Mouse (Mus musculus) forebrain, embryonic 16.5 days (tissue): ENCODE data around the gene Nup153. TPM values are rescaled to one million over a fixed set of nuclear protein-coding genes. Genes with fewer than 3 reads are reported as not detected.
A peak's percentile ranks its signal among the peaks of the same experiment; 100 is the strongest.

Experiments
- ATAC-seq: fragments of 200-750 bp; cut with Nextera tagmentation; 2 replicates; pipeline ENCODE4 v1.8.0; 2017; ENCODE audit warnings: mild to moderate bottlenecking, moderate library complexity
- H3K27ac ChIP-seq: fragments of 300-500 bp; sonication (generic); 2 replicates; pipeline ENCODE4 v1.5.1; 2014; ENCODE audit warnings: low read length, control low read depth
- H3K27me3 ChIP-seq: fragments of 300-500 bp; sonication (generic); replicated peaks from 2 replicates; pipeline ENCODE4 v1.6.1; 2014; ENCODE audit warnings: low read length; ENCODE audit not compliant: control insufficient read depth, insufficient read depth
- H3K36me3 ChIP-seq: fragments of 300-500 bp; sonication (generic); 2 replicates; pipeline ENCODE4 v1.6.1; 2014; ENCODE audit not compliant: control insufficient read depth, insufficient read depth
- H3K4me1 ChIP-seq: fragments of 300-500 bp; sonication (generic); replicated peaks from 2 replicates; pipeline ENCODE4 v1.6.1; 2014; ENCODE audit warnings: low read length; ENCODE audit not compliant: control insufficient read depth, insufficient read depth
- H3K4me2 ChIP-seq: fragments of 300-500 bp; sonication (generic); 2 replicates; pipeline ENCODE4 v1.6.1; 2014; ENCODE audit warnings: mild to moderate bottlenecking, low read length, control low read depth
- H3K4me3 ChIP-seq: fragments of 300-500 bp; sonication (generic); replicated peaks from 2 replicates; pipeline ENCODE4 v1.5.1; 2014; ENCODE audit warnings: mild to moderate bottlenecking, low read length, control low read depth
- H3K9ac ChIP-seq: fragments of 300-500 bp; sonication (generic); replicated peaks from 2 replicates; pipeline ENCODE4 v1.6.1; 2014; ENCODE audit warnings: low read depth, low read length, control low read depth
- H3K9me3 ChIP-seq: fragments of 300-500 bp; sonication (generic); 2 replicates; pipeline ENCODE4 v1.6.1; 2016; ENCODE audit warnings: low read length; ENCODE audit not compliant: control insufficient read depth
- WGBS: fragments of 180-500 bp; shearing (Covaris S2); extraction: QIAGEN DNeasy Blood & Tissue Kit; methylation state at CpG from one replicate; pipeline ENCODE4 v1.1.7; 2014; 5-methylcytosine and 5-hydroxymethylcytosine counted together
- polyA plus RNA-seq: library from polyadenylated mRNA; unstranded; fragments of >200 nt; fragmentation: Nextera tagmentation; extraction: Ambion mirVana; gene quantifications from 2 replicates; pipeline ENCODE4 v1.2.1, GENCODE M21; 2015

Gene Nup153
- polyA plus RNA-seq, 1 experiment from 2014 or later = 21.7 TPM

DNA sequence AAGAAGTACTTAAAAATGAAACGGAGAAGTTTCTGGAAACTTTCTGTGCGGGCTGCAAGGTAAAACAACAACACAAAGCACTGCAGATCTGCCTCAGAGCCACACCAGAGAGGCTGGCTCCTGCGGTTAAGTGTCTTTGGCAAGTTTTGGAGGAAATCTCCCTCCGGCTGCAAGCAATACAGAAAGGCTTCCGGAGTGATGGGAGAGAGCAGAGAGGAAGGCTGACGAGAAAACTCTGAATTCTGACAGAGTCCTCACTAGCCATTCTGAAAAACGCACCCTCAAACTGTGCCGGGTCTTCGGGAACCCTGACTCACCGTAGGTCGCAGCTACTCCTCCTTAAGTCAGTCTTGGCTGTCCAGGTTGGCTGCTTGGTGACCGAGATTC is 8.7 kb upstream of the Nup153 start:
- Histone ChIP-seq H3K9ac (peak overlapping the region; percentile 7; the same call in 1 of the 2 replicates), H3K36me3 (no peaks in the 10 kb centered on the region), H3K27me3 (no peaks in the 10 kb centered on the region), H3K4me3 (peak overlapping the region; percentile 36), H3K27ac (no peak overlapping the region), H3K4me1 (peaks cover 13% of the 10 kb centered on the region), H3K4me2 (peak overlapping the region; percentile 54), H3K9me3 (no peaks in the 10 kb centered on the region)
- ATAC-seq = no peak
- WGBS = 1% methylated on average over 12 of the region's 12 CpGs

DNA sequence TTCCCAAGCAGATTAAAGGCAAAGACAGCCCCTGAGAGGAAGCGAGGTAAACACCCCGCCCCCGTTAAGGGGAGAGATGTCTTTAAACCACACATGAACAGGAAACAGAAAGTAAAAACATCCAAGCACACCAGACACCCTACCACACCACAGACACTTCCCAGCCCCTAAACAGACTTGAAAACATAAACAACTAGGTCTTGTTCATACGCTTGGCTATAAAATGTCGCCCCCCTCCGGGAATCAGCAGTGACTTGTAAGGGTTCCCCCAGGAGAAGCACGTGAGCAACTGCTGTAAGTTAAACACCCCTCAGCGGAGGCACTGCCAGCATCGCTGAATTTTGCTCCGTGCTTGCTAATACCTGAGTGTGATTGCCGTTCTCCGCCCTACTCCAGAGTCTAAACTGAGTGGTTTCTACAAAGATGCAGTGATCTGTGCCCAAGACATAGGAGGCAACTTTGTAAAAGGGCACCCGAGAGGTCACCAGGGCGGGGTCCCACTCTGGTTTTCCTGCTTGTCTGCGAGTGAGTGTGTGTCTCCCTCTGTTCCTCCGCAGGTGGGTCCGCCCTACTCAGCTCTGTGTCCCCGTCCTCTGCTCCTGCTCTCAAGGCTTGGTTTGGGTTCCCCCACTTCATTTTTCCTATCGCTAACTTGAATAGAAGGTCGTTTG is 8.2 kb upstream of the Nup153 start:
- 1% methylated on average over 20 of the region's 20 CpGs for WGBS
- Histone ChIP-seq H3K27me3 (no peaks in the 10 kb centered on the region), H3K27ac (no peak overlapping the region), H3K9ac (peak overlapping the region; percentile 38), H3K4me1 (peaks cover 13% of the 10 kb centered on the region), H3K9me3 (no peaks in the 10 kb centered on the region), H3K36me3 (no peaks in the 10 kb centered on the region), H3K4me2 (peak overlapping the region; percentile 54), H3K4me3 (peak overlapping the region; percentile 36)
- peak; percentile 43; the same call in 1 of the 2 replicates for ATAC-seq

DNA sequence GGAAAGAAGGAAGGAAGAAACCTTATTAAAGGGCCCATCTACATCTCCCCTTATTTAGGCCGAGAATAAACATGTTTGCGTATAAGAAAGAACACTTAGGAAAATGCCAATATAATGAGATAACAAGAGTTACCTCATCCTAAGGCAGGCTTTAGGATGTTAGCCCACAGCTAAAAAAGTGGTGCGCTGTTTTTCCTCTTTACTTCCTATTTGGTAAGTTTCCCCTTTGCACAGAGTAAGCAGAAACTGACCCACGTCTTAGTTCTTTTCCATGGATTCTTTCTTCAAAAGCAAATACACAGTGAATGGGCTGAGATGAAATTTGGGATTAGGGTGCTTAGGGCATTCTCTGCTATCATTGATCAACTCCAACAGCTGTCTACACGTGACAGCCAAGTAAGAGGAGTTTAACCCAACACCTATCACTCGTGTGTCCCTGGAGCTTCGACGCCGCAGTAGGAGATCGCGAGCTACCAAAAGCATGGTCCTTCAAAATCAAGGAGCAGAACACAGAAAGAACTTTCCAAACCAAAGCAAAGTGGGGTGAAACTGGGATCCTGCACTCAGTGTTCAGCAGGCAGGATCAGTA is 7.6 kb upstream of the Nup153 start:
- H3K9me3 ChIP-seq = no peaks in the 10 kb centered on the region
- H3K9ac ChIP-seq = no peak overlapping the region; the same call in 1 of the 2 replicates
- 44% methylated on average over 11 of the region's 11 CpGs for WGBS
- peak overlapping the region; percentile 36 for H3K4me3 ChIP-seq
- H3K27ac ChIP-seq = no peak overlapping the region
- ATAC-seq = no peak
- peaks cover 13% of the 10 kb centered on the region for H3K4me1 ChIP-seq
- no peaks in the 10 kb centered on the region for H3K36me3 ChIP-seq
- H3K4me2 ChIP-seq = peak overlapping the region; percentile 54
- no peaks in the 10 kb centered on the region for H3K27me3 ChIP-seq

DNA sequence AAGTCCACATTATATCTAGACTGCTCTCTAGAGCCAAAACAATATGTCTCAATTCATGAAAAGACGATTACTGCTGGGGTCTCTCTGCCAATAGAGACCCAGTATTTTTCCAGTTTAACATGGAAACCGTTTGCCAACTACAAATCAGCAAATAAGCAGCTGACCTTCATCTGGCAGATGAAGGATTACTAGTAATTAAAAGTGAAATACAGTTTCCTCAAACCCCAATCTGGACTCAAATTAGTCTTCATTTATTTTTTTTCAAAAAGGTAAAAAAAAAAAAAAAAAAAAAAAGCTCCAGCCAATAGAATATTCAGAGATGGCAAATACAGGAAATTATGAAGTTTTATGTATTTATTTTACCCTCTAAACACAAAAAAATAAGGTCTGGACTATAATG is 2.3 kb upstream of the Nup153 start:
- no peak overlapping the region for H3K9ac ChIP-seq
- no peaks in the 10 kb centered on the region for H3K9me3 ChIP-seq
- ATAC-seq = no peak
- peaks cover 15% of the 10 kb centered on the region for H3K4me1 ChIP-seq
- WGBS = 54% methylated on average over 2 of the region's 2 CpGs
- H3K4me3 ChIP-seq = no peak overlapping the region
- H3K36me3 ChIP-seq = no peaks in the 10 kb centered on the region
- H3K27me3 ChIP-seq = no peaks in the 10 kb centered on the region
- H3K27ac ChIP-seq = no peak overlapping the region
- no peak overlapping the region for H3K4me2 ChIP-seq

DNA sequence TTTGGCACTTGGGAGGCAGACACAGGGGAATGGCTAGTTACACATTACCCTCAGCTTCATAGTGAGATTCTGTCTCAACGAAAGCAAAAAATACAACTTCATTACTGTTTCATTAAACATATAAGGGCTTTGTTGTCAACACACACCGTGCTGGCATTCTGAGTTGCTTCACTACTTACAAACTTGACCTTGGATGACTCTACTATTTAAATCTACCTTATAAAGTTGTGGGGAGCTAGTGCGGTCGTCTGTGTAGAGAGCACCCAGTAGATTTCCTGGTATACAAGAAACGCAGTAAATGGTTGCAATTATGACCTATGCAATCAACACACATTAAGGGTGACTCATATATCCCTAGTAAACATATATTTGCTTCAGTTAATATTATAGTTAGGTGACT is 671 bp upstream of the Nup153 start:
- WGBS = 37% methylated on average over 5 of the region's 5 CpGs
- ATAC-seq = peak; percentile 4; the same call in 1 of the 2 replicates

DNA sequence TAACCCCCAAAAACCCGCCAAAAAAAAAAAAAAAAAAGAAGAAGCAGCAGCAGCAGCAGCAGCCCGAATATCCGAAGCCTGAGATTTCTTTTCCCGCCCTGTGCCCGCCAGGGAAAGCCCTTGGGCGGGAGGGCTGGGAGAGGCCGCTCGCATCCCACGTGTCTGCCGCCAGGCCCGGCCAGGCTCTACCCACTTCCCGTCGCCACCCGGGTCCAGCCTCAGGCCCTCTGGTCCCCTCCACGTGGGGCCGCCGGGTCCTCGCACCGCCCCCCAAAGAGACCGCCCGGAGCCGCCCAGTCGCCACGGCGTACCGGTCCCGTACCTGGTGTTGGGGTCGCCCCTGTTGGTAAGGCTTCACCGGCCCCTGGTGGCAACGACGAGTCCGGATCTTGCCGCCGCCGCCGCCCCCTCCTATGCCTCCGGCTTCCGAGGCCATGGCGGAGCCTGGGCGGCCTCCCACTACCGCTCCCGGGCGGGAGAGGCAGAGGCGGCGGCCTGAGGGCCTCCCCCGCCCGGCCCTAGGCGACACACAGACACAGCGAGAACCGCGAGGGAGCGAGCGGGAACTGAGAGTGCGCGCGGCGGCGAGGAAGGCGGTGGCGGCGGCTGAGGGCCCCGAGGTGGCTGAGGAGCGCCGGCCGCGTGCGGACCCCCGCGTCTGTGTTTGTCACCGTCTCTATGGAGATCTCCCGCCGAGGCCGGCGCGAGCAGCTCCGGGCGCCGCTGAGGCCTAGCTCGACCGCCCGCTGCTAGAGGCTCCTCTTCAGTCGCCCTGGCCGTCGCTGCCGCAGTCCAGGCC is 503 bp downstream of the Nup153 start:
- Histone ChIP-seq H3K4me2 (peak overlapping the region; percentile 84), H3K9ac (peak overlapping the region; percentile 82), H3K4me3 (peak overlapping the region; percentile 99), H3K4me1 (peaks cover 22% of the 10 kb centered on the region), H3K27me3 (no peaks in the 10 kb centered on the region), H3K9me3 (no peaks in the 10 kb centered on the region), H3K36me3 (no peaks in the 10 kb centered on the region), H3K27ac (peak overlapping the region; percentile 94)
- peak; percentile 84 for ATAC-seq
- WGBS = under 1% methylated on average over 79 of the region's 85 CpGs

More for the DNA sequence above, 671 bp upstream of the Nup153 start:
- H3K9me3 ChIP-seq = no peaks in the 10 kb centered on the region
- H3K27ac ChIP-seq = peak overlapping the region; percentile 74
- peak overlapping the region; percentile 75 for H3K4me2 ChIP-seq
- no peaks in the 10 kb centered on the region for H3K36me3 ChIP-seq
- no peaks in the 10 kb centered on the region for H3K27me3 ChIP-seq
- H3K4me1 ChIP-seq = peaks cover 22% of the 10 kb centered on the region
- H3K4me3 ChIP-seq = peak overlapping the region; percentile 99
- peak overlapping the region; percentile 68 for H3K9ac ChIP-seq

DNA sequence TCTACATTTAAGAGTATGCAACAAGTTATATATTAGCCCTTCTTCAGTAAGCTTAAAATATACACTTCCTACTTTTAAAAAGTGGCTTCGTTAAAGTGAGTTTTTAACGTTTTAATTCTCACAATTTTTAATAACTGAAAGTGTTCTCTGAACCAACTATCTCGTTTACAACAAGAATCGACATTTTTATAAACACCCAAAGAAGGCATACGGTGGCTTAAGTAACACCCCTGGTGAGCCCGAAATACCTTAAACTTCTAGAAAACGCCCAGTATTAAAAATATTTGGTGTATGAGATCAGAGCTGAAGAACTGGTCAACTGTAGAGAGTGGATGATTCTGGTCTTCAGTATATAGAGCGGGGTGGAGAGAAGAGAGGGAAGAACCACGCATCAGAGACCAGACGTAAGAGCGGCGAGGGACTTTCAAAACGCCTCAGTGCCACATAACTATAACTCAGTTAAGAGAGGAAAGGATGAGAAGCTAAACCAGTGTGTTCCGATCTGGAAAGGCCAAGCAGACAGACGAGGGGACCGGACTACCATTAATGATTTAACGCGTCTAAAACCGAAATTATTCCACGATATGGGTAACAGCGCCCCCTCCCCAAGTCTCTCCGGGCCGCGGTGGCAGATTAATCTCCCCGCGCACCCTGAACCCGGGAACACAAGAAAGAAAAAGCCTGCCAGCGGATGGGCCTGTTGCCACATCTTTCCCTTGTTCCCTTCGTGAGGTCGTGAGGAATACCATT is 1.3 kb downstream of the Nup153 start:
- no peak for ATAC-seq
- Histone ChIP-seq H3K27ac (peak overlapping the region; percentile 94), H3K4me2 (peak overlapping the region; percentile 84), H3K36me3 (no peaks in the 10 kb centered on the region), H3K9me3 (no peaks in the 10 kb centered on the region), H3K27me3 (no peaks in the 10 kb centered on the region), H3K9ac (peak overlapping the region; percentile 82), H3K4me3 (peak overlapping the region; percentile 99), H3K4me1 (peaks cover 22% of the 10 kb centered on the region)
- under 1% methylated on average over 30 of the region's 30 CpGs for WGBS

DNA sequence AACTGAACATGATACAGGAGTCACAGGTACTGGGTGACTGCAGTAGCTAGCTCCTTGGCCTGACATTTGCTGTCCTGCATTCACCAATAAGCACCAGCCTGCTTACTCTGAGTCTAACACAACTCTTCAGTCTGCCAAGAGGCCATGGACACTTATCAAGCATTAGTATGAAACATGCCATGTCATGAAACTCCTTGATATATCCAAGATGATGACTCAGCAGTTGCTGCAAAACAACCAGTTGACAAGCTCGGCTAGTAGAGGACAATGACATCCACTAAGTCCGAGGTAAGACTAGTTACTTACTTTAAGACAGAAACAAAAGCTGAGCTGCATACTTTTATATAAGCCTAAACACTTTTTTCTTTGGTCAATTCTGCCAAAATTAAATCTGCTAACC is 2.5 kb downstream of the Nup153 start:
- ATAC-seq = no peak
- Histone ChIP-seq H3K27me3 (no peaks in the 10 kb centered on the region), H3K4me1 (peaks cover 22% of the 10 kb centered on the region), H3K4me2 (peak overlapping the region; percentile 22), H3K9ac (no peak overlapping the region), H3K27ac (no peak overlapping the region), H3K9me3 (no peaks in the 10 kb centered on the region), H3K36me3 (no peaks in the 10 kb centered on the region), H3K4me3 (no peak overlapping the region)
- 6% methylated on average over 2 of the region's 2 CpGs for WGBS

DNA sequence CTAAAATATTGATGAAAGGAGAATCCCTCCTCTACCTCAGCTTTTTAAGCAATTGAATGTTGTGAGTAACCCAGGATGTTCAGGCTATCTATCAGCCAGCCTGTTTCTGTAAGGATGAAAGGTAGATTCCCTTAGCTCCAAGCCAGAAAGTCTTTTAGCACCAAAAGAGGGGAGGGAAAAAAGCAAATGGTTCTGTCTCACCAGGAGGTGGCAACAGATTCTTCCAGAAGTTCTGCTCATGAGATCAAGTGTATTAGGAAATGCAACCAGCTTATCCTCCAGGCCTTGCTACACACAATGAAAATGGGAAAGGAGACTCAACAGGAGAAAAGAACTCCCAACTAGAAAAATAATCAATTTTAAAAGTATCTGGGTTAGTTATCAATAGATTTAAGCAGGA is 3.4 kb downstream of the Nup153 start:
- Histone ChIP-seq H3K4me1 (peaks cover 22% of the 10 kb centered on the region), H3K9ac (no peak overlapping the region), H3K4me2 (no peak overlapping the region), H3K27me3 (no peaks in the 10 kb centered on the region), H3K4me3 (no peak overlapping the region), H3K27ac (no peak overlapping the region), H3K9me3 (no peaks in the 10 kb centered on the region), H3K36me3 (no peaks in the 10 kb centered on the region)
- no peak for ATAC-seq
